Comparison of ENCODE assay signal across 8 mouse cellular contexts in genomic region chr19:46042476-46043011, GRCm38 (mm10). TPM values are rescaled to one million over a fixed set of nuclear protein-coding genes. Genes with fewer than 3 reads are reported as not detected.
DNase-seq lines count a peak whose midpoint lies in the region; ATAC-seq and TF ChIP-seq lines count a peak whose summit lies in the region.

No protein-coding gene starts in this region.

- no peaks in the 10 kb centered on the region for H3K36me3 ChIP-seq in kidney, adult 2 months (ENCODE audit: control insufficient read depth, insufficient read depth, low read length)
- H3K36me3 ChIP-seq in heart, embryonic 14.5 days (ENCODE audit: control insufficient read depth, insufficient read depth, low read length): no peaks in the 10 kb centered on the region
- no peaks in the 10 kb centered on the region for H3K36me3 ChIP-seq in midbrain, embryonic 10.5 days

- WGBS in kidney, adult 2 months: 6% methylated on average over 6 of the region's 6 CpGs
- 7% methylated on average over 5 of the region's 6 CpGs for WGBS in heart, embryonic 14.5 days
- 10% methylated on average over 6 of the region's 6 CpGs for WGBS in midbrain, embryonic 10.5 days

- H3K4me2 ChIP-seq in heart, embryonic 14.5 days (ENCODE audit: low read length): peak overlapping the region; percentile 94

- TF ChIP-seq CTCF in kidney, adult 2 months (conservative IDR thresholded peaks at IDR 0.05; ENCODE audit: insufficient read depth, insufficient read length, low read depth, low read length): no peak

- peaks cover 48% of the 10 kb centered on the region for H3K4me1 ChIP-seq in kidney, adult 2 months (ENCODE audit: control insufficient read depth, insufficient read depth, low read length)
- H3K4me1 ChIP-seq in heart, embryonic 14.5 days (ENCODE audit: control insufficient read depth in 2 of 2, insufficient read depth in 2 of 2, low read length in 2 of 2): peaks cover 48 to 76% of the 10 kb centered on the region in 2 experiments
- peaks cover 84% of the 10 kb centered on the region for H3K4me1 ChIP-seq in midbrain, embryonic 10.5 days

- peak overlapping the region; percentile 14; the same call in 1 of the 2 replicates for H3K4me3 ChIP-seq in kidney, adult 2 months (ENCODE audit: insufficient read depth, low read depth, low read length)
- H3K4me3 ChIP-seq in heart, embryonic 14.5 days (ENCODE audit: control insufficient read depth in 1 of 2, insufficient read depth in 1 of 2, low read depth in 1 of 2, low read length in 2 of 2): peak overlapping the region; percentile 21 to 99
- peak overlapping the region; percentile 92 for H3K4me3 ChIP-seq in midbrain, embryonic 10.5 days

- ATAC-seq in heart, embryonic 14.5 days (ENCODE audit: insufficient number of reproducible peaks, insufficient read depth, low FRiP score, low read depth): no peak

- H3K9ac ChIP-seq in heart, embryonic 14.5 days (ENCODE audit: low read length): peak overlapping the region; percentile 100

- no peaks in the 10 kb centered on the region for H3K27me3 ChIP-seq in kidney, adult 2 months (replicated peaks; ENCODE audit: control insufficient read depth, insufficient read depth, low read length)
- no peaks in the 10 kb centered on the region for H3K27me3 ChIP-seq in heart, embryonic 14.5 days (ENCODE audit: control insufficient read depth, insufficient read depth, low read length)
- no peaks in the 10 kb centered on the region for H3K27me3 ChIP-seq in midbrain, embryonic 10.5 days (ENCODE audit: low read depth, poor library complexity, severe bottlenecking)

- H3K27ac ChIP-seq in kidney, adult 2 months (ENCODE audit: insufficient read depth, low read depth, low read length): peak overlapping the region; percentile 62
- H3K27ac ChIP-seq in heart, embryonic 14.5 days (replicated peaks in 1 of 2; ENCODE audit: control insufficient read depth in 1 of 2, insufficient read depth in 1 of 2, low read depth in 2 of 2, low read length in 2 of 2): peak overlapping the region; percentile 94 to 99
- peak overlapping the region; percentile 96 for H3K27ac ChIP-seq in midbrain, embryonic 10.5 days (replicated peaks)

- DNase-seq in kidney, adult 2 months: peak; percentile 50
- DNase-seq in kidney, adult 18-20 months: no peak
- peak; percentile 66 for DNase-seq in cerebellum, adult 9-10 months
- DNase-seq in layer of hippocampus, postnatal 36 days: peak; percentile 62 to 63
- DNase-seq in midbrain, embryonic 10.5 days (ENCODE audit: low spot score): peak; percentile 74
- DNase-seq in telencephalon, adult 2 months (ENCODE audit: low read depth, low spot score): peak; percentile 58
- DNase-seq in c-Kit-positive CD71-positive TER-119-positive erythroid progenitor cells, embryonic 14.5 days (ENCODE audit: low spot score): no peak

- no peaks in the 10 kb centered on the region for H3K9me3 ChIP-seq in heart, embryonic 14.5 days (ENCODE audit: control insufficient read depth, low read length)
- no peaks in the 10 kb centered on the region for H3K9me3 ChIP-seq in midbrain, embryonic 10.5 days (replicated peaks)

- TF ChIP-seq POLR2A in kidney, adult 2 months (IDR thresholded peaks at IDR 0.05; ENCODE audit: low read depth, low read length): no peak

RNA-seq across cellular contexts. Expression of gene Pprc1, which starts 2.1 kb away (rescaled TPM):
- 10.7 and 10.8 TPM in 2 replicates for polyA plus RNA-seq in kidney, adult 2 months (2012; rRNA removed)
- 24.6 and 26.4 TPM in 2 replicates for polyA plus RNA-seq in heart, embryonic 14.5 days (2014; fragmentation: Nextera tagmentation; extraction: Ambion mirVana)
- 10 to 100 TPM; 29.7 to 30.9 TPM for total RNA-seq in layer of hippocampus, postnatal 36 days (2021)
- 41.8 and 45.9 TPM in 2 replicates for polyA plus RNA-seq in midbrain, embryonic 10.5 days (2016; fragmentation: Nextera tagmentation; extraction: Ambion mirVana)

RNA-seq across cellular contexts. Expression of gene Ldb1, which starts 2.5 kb away (rescaled TPM):
- 107 and 111 TPM in 2 replicates for polyA plus RNA-seq in kidney, adult 2 months (2012; rRNA removed)
- 58.8 and 66.5 TPM in 2 replicates for polyA plus RNA-seq in heart, embryonic 14.5 days (2014; fragmentation: Nextera tagmentation; extraction: Ambion mirVana)
- total RNA-seq in layer of hippocampus, postnatal 36 days (2021): 100 to 1,000 TPM; 107 to 114 TPM
- polyA plus RNA-seq in midbrain, embryonic 10.5 days (2016; fragmentation: Nextera tagmentation; extraction: Ambion mirVana): 79.0 and 79.2 TPM in 2 replicates

RNA-seq across cellular contexts. Expression of gene Nolc1, which starts 33.1 kb away (rescaled TPM):
- polyA plus RNA-seq in kidney, adult 2 months (2012; rRNA removed): 8.4 and 10.0 TPM in 2 replicates
- 36.5 and 37.1 TPM in 2 replicates for polyA plus RNA-seq in heart, embryonic 14.5 days (2014; fragmentation: Nextera tagmentation; extraction: Ambion mirVana)
- 10 to 100 TPM; 46.3 to 49.3 TPM for total RNA-seq in layer of hippocampus, postnatal 36 days (2021)
- 128 and 141 TPM in 2 replicates for polyA plus RNA-seq in midbrain, embryonic 10.5 days (2016; fragmentation: Nextera tagmentation; extraction: Ambion mirVana)

RNA-seq across cellular contexts. Expression of gene Hps6, which starts 39.2 kb away (rescaled TPM):
- 4.8 and 5.5 TPM in 2 replicates for polyA plus RNA-seq in kidney, adult 2 months (2012; rRNA removed)
- polyA plus RNA-seq in heart, embryonic 14.5 days (2014; fragmentation: Nextera tagmentation; extraction: Ambion mirVana): 3.3 and 4.0 TPM in 2 replicates
- total RNA-seq in layer of hippocampus, postnatal 36 days (2021): 1 to 10 TPM; 5.7 to 7.3 TPM
- 4.3 and 4.7 TPM in 2 replicates for polyA plus RNA-seq in midbrain, embryonic 10.5 days (2016; fragmentation: Nextera tagmentation; extraction: Ambion mirVana)

RNA-seq across cellular contexts. Expression of gene Armh3, which starts 44.3 kb away (rescaled TPM):
- 11.4 and 12.2 TPM in 2 replicates for polyA plus RNA-seq in kidney, adult 2 months (2012; rRNA removed)
- polyA plus RNA-seq in heart, embryonic 14.5 days (2014; fragmentation: Nextera tagmentation; extraction: Ambion mirVana): 13.9 and 14.1 TPM in 2 replicates
- 10 to 100 TPM; 20.3 to 22.4 TPM for total RNA-seq in layer of hippocampus, postnatal 36 days (2021)
- 16.7 and 19.8 TPM in 2 replicates for polyA plus RNA-seq in midbrain, embryonic 10.5 days (2016; fragmentation: Nextera tagmentation; extraction: Ambion mirVana)

Comparison
In these comparisons a context has a peak if more than half of its experiments do, and no peak if none do; other contexts are left out.
1. DNase-seq: peak in kidney, adult 2 months (single experiment), cerebellum, adult 9-10 months (single experiment), layer of hippocampus, postnatal 36 days (2 of 2), midbrain, embryonic 10.5 days (single experiment) and telencephalon, adult 2 months (single experiment); none in kidney, adult 18-20 months (single experiment) and c-Kit-positive CD71-positive TER-119-positive erythroid progenitor cells, embryonic 14.5 days (single experiment).
2. H3K4me3 ChIP-seq: peak in every context shown above with its lines; median percentile 92 in midbrain, embryonic 10.5 days; 60 in heart, embryonic 14.5 days; 14 in kidney, adult 2 months.
3. Peak in every context shown above with its lines, with median percentiles within 50 percentile points of each other: H3K27ac ChIP-seq.